Mouse (Mus musculus) adrenal gland, adult 2 months (tissue): ENCODE measurements at regions not wholly inside any gene's neighbourhood (a gene's known extent, or its start where the extent isn't known, plus 50 kb on each side); places are given as distances from the start of the nearest gene placed in this dataset.

ENCODE experiments used
- DNase-seq: peaks from one replicate; pipeline ENCODE4 v3.0.0; 2021

DNA sequence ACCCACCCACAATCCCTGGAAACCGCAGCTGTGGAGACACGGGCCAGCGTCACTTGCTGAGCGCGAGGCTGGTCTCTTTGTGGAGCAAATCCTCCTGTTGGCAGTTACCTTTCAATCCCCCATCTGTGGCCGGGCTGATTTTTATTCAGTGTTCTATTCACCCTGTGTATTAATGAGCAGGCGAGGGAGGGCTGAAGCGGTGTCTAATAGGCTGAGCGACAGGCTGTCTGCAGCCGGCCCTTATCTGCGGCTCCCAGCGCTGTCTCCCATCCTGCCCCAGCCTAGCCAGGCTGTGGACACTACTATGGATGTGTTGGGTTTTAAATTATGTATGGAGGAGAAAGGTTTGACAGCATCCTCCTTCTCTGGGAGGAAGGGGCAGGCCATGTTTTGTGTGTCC, 138.3 kb upstream of the Gm26897 start:
- DNase-seq: no peak

DNA sequence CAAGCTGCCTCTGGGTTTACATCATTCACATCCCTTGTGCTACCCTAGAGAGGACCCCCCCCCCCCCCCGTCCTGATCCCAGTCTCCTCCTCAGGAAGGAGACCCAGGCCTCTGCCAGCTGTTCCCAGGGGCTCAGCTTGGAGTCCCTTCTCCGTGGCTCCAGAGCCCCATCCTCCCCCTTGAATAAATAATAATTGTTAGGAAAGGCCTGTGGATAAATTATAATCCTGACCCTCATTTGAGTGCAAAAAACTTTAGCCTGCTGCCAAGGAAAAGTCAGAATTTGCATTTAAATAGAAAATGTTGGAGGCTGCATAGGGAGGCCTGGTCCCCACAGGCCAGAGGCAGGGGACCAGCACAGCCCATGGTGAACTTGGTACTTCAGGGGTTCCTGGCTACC, 136.0 kb upstream of the Gm26897 start:
- no peak for DNase-seq

DNA sequence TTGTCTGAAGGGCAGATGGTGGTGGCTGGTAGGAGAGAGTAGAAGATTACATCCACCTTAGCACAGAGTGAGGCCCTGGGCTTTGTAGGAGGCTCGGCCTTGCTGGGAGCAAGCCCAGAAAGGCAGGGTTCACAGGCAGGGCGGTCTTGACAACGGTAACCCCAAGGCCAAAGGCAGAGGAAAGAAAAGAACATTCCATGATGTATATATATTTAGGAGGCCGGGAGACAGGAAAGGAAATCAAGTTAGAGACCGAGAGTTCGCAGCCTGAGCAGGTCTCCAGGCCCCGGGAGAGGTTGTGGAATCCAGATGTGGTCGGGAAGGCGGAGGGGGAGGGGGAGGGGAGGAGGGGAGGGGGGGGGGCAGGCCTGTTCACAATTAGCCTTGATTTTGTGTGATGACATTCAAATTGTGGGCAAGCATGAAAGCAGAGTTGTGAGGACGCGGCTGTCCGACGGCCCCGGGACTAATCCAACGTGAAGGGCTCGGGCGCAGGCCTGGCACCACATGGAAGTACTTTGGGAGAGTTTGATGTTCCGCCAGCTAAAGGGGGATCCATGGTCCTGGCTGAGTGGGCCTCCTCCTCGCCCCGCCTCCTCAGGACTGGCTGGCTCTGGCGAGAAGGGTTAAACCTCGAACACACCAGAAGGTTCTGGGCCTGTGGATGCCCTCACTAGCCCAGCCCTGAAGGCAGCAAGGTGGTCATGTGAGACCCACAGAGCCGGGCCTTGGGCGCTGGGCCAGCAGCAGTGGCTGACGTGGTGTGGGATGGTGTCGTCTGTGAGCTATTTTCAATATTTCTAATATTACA, 131.8 kb upstream of the Gm26897 start:
- no peak for DNase-seq

DNA sequence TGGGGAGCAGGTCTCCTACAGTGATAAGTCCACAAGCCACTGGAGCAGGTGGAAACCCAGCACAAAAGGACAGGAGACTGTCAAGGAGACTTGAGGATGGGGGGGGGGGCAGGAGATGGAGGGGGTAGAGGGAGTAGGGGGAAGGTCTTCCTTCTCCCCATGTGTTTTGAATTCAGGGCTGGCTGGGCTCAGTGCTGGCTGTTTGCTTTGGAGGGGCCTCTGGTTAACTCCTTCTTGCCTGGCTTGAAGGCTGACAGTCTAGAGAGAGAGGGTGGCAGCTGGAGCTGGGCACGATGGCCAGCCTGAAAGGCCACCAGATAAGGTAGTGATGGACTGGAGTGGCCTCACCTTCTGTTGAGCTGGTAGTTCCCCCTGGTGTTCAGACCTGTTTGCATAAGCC, 120.0 kb upstream of the Gm26897 start:
- no peak for DNase-seq

DNA sequence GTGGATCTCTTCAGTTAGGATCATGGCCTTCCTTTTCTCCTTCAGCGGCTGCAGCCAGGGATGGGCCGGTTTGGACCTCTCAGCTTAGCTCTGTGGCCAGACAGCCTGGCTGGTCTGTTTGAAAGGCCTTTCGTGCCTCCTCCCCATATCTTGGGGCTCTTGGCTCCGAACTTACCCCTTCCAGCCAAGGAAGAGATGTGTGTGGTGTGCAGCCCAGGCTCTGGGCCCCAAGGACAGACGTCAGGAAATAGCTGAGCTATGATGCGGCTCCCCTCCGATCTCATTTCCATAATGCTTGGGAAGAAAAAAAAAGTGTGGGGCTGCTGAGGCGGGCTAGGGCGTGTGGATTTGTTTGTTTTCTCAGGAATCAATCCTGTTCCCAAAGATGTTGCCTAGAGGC, 113.8 kb upstream of the Gm26897 start:
- peak; percentile 23 for DNase-seq

DNA sequence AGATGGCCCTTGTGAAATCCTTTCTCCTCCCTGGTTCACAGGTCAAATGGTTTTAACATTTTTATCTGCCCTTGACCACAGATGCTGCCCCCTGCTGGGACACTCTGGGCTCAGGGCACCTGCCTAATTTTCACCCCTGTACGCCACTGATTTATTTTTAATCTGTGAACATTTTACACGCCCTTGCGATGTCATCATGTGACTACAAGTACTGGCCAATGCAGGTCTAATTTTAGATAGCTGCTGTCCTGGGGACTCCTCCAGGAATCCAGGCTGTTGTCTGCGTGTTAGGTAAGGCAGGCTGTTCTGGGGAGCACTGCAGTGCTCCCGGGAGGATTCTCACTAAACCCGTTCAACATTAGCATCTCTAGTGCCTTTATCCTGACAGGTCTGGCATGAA, 113.1 kb upstream of the Gm26897 start:
- DNase-seq: no peak

DNA sequence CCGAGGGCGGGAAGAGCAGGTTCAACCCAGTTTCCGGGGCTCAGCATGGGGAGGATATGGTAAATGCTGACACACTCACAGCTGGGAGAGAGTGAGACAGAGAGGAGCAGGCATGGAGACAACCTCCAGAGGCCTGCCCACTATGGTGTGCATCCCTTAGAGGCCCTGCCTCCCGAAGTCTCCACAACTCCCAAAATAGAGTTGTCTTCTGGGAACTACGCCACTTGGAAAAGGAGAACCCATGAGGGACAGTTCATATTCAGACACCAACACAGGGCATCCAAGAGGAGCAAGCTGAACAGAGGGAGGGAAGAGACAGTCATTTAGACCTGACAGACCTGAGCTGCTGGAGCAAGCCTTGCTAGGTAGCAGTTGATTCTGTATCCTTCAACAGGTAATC, 111.2 kb upstream of the Gm26897 start:
- no peak for DNase-seq

DNA sequence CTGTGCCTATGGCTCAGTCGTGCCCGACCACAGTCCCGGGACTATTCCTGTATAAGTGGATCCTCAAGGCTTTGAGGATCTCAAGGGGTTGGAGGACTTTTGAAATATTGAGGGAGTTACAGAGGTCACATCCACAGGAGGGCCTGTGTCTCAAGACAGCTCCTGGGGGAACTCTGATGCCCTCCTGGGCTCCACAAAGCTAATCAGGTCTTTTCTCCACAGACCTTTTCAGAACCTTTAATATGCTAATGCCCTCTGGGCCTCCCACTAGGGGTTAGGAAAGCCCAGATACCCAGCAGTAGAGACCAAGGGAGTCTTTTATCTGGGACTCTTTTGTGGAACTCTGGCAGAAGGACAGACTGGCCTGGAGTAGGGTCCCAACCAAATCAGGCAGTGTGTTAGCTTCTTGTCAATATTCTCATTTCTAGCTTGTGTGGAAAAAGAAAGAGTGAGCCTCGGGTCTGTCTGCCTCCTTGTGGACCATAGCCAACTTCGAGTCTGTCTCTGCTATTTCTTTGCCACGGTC, 107.4 kb upstream of the Gm26897 start:
- no peak for DNase-seq

DNA sequence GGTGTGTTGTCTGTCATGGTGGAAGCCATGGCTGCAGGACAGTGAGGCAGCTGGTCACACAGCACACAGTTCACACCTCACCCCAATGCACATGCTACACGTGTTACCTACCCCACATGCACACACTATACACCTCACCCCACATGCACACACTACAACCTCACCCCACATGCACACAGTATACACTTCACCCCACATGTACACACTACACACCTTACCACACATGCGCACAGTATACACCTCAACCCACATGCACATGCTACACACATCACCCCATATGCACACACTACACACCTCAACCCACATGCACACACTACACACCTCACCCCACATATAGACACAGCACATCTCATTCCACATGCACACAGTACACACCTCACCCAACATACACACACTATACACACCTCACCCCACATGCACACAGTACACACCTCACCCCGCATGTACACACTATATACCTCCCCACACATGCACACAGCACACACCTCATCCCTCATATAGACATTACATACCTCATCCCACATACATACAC, 103.3 kb upstream of the Gm26897 start:
- DNase-seq: no peak

DNA sequence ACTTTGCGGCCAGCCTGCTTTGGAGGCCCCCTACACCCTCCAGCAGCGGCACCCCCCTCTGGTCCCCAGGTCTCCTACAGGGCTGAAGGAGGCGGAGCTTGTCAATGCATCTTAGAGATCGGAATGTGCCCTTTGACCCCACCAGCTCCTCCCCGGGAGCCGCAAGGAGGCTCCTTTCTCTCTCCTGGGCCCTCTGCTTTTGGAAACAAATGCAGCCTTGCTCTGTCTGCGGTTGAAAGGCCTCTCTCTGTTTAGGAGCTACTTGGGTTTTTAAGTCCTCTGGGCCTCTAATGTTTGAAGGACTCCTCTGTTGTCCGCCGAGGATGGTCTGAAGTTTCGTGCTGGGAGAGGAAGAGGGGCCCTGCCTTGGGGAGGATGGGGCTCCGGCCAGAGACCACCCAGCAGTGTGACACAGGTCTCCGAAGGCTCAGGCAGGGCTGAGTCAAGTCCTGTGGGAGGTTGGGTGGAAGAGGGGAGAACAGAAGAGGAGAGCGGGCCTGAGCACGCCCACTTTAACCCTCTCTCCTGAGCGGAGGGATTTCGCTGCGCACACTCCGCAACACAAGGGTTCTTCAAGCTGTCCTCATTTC, 102.1 kb upstream of the Gm26897 start:
- DNase-seq: no peak

DNA sequence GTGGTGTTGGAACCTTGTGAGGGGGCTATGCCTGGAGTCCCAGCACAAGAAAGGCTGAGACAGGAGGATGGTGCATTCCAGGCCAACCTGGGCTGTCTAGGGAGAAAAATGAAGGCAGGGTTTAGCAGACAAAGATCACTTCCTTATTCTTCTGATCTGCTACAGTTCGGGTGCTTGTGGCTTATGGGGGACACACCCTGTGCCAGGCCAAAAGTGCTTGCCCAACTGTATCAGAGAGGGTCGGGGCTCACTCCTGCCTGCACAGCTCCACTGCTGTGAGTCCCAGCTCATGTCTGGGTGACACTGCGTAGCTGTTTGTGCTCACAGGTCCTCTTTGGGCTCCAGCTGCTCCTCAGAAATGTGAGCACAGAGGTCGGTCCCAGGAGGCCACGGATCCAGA, 98.6 kb upstream of the Gm26897 start:
- no peak for DNase-seq

DNA sequence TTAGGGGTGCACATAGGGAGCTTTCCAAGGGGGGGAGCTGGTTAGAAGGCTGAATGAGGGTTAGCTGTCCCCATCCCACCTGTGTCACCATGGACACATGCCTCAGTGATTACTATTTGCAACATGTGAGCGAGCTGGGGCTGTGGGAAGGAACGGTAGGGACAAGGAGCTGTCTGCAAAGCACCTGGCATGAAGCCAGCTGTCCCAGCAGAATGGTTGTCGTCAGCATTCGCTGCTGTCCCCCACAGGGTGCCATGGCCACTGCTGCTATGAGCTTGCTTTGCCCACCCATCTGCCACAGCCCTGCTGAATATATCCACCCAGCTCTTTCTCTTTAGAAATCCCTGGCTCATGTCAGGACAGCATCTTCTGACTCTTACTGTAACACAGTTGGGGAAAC, 96.8 kb upstream of the Gm26897 start:
- DNase-seq: no peak

DNA sequence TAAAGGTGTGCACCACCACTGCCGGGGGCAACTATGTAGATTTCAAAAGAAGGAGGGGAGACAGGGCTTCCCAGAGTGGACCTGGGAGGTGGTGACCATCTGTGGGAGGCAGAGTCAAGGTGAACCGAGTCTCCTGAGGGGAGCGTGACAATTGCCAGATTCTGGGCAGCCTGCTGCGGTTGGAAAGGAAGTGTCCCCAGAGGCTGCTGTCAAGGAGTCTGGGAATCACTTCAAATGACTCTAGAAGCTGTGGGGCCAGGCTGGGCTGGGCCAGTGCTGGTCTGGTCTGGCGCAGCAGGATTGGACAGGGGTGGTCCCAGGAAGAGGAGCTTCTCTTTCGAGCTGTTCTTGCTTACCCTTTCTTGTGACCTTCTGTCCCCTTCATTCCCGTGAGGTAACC, 95.4 kb upstream of the Gm26897 start:
- DNase-seq: no peak

DNA sequence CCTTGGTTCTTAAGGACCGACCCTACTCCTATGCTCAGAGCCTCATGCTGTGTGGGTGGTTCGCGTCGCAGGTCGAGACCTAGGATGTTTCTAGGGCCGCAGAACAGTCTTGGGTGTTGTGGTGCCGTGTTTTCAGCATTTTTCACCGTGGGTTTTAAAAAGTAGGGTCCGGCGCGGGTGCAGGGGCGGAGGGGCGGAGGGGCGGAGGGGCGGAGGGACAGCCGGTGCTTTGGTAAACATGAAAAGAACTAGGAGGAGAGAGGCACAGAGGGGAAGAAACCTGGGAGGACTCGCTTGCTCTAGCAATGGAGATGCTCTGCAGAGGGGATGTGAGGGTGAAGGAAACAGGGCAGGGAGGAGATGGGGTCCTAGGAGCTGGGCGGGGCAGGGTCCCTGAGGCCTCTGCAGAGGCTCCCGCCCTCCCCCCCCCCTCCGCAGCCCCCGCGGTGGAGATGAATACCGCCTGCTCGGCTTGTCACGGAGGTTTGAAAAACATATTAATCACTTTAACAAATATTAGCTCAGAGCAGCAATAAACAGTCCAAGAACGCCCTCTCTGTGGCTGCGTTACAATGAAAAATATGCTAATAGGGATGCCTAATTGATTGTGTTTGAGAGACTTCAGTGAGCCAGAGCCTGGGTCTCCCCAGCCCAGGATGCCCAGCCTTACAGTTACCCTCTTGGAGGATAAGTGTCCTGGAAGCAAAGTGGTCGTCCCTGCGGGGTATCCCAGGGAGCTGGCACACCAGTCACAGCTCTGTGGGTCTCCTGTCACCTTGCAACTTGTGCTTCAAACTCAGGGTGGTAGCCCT, 94.0 kb upstream of the Gm26897 start:
- DNase-seq: no peak

DNA sequence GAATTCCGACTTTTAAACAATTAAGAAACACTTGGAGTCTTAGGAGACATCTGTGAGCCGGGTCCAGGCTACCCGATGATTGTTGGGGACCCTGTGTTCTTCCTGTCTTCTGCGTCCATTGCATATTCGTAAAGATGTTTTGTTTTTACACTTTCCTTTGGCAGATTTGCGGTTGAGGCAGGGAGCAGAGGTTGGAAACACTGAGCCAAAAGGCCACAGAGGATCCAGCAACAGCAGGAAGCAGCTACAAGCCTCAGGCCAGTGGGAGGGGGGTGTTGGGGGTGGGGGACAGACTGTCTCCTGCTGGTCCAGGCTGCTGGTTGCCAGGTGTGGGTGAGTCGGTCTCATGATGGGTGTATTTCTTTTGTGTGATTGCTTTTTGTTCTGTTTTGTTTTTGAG, 92.7 kb upstream of the Gm26897 start:
- DNase-seq: no peak

DNA sequence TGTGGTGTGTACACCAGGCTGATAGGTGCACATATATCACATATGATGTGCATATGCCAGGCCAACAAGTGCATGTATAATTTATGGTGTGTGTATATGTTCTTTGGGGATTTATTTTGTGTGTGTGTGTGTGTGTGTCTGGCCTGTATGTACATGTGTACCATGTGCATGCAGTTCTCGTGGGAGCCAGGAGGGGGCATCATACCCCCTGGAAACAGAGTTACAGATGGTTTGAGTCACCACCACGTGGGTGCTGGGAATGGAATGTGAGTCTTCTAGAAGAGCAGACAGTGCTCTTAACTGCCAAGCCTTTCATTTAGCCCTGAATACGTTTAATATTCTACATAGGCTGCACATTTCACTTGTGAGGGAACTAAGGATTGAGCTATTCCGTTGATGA, 92.0 kb upstream of the Gm26897 start:
- DNase-seq: no peak

DNA sequence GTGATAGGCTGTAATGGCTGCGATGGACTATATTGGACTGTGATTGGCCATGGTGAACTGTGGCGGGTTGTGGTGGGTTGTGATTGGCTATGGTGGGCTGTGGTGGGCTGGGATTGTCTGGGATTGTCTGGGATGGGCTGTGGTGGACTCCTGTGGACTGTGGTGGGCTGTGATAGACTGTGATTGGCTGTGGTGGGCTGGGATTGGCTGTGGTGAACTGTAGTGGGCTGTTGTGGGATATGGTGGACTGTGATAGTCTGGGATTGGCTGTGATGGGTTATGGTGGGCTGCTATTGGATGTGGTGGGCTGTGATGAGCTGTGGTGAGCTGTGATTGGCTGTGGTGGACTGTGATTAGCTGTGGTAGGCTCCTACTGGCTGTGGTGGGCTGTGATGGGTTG, 89.6 kb upstream of the Gm26897 start:
- no peak for DNase-seq

DNA sequence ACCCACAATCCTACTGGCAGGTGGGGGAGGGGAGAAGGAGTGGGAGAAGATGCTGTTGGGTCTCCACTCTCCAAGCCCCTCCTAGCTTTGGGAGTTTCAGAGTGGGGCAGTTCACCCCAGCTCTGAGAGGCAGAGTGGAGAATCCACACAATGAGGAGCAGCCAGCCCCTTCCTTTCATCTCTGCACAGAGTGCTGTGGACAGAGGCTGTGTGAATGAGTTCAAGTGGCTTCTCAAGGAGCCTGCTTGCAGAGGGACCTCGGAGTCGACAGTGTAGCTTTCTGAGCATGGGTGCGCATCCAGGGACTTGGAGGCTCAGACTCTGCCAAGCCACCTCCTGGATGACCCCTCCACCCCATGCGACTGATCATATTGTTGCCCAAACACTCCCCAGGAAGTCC, 88.9 kb upstream of the Gm26897 start:
- DNase-seq: no peak

DNA sequence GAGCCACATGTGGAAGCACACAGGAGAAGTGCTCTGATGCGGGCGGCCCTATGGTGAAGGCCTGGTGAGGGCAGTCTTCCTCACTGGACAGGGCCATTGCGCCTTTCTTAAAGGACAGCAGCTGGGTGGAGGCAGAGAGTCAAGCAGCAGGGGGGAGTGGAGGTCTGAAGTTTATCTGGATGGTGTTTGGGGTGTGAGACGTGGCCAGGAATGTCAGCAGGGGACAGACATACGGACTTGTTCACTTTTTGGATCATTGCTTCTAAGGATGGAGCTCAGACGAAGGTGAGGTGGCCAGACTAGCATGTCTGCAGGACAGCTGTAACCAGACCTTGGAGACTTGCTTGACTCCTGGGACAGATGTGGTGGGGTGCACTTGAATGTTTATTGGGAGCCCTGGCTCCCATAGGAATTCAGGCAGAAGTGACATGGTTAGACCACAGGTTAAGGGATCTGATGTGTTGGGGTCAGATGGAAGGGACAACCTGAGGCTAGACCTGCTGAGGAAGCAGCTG, 86.0 kb upstream of the Gm26897 start:
- no peak for DNase-seq

DNA sequence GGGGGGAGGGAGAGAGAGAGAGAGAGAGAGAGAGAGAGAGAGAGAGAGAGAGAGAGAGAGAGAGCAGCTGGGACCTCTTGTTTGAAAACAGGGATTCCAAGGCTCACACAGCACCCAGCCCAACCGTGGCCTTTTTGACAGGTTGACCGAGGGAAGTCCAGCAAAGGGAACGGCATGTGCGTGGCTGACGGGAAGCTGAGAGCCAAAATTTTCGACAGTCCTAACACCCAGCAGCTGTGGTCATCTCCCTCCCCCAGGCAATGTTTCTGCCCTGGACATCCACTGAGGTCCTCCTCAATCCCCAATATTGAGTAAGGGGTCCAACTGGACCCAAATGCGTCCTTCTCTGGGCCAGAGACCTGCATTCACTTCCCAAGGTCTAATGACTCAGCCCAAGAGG, 85.2 kb upstream of the Gm26897 start:
- no peak for DNase-seq

DNA sequence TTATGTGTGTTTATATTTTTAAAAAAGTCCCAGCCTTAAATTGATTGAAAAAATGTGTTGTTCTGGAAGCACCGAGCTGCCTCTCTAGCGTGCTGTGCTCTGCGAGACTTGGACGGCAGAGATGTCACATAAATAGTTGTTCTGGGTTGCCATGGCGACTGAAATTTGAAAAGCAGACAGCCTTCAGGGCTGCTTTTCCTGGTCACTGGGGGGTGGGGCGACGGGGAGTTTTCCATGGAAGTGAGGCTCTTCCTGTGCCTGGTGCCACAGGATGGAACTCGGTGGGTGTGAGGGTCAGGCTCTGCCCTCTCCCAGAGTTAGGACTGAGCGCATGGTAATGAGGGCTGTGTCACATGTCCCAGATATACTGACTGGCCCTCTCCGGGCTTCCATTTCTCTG, 84.7 kb upstream of the Gm26897 start:
- DNase-seq: peak; percentile 54

DNA sequence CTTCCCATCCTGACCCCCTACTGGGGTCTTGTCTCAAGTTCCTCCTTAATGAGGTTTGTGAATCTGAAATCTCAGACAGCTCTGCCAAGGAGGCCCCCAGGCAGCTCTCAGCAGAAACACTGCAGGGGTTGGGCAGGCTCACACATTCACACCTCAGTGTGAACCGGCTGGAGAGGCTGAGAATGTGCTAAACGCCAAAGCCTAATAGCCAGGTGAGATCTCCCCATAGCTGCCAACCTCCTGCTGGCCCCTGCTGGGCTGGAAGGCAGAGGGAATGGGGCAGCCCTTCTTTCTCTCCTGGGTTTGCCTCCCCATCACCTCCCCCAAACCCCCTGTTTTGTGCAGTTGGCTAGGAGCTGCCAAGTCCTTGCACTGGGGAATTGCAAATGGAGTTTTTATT, 81.3 kb upstream of the Gm26897 start:
- no peak for DNase-seq

DNA sequence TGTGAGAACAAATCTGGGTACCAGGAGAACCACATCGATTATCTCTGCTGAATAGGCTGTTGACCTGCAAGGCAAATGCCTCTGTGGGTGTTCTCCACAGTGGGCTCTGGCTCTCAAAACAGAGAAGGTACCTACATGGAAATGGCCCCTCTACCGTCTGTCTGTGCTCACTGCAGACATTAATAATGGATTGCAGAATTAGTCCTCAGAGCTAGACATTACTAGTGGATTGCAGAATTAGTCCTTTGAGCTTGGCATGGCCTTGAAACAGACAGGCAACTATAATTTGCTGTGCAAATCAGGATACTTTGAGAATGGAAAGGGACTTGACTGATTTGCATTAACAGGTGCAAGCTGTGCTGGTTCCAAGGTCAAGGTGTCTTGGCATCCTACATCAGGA, 77.3 kb upstream of the Gm26897 start:
- DNase-seq: no peak
